Mouse (Mus musculus) cerebellum, postnatal 36 days (tissue): Measurements from ENCODE around the gene Itpr2.

Experiments
- DNase-seq, 2 experiments: peaks; one replicate each; pipeline ENCODE4 v3.0.0; 2021 to 2022; ENCODE audit warnings: mixed read lengths in 2 of 2

Gene Itpr2

DNA sequence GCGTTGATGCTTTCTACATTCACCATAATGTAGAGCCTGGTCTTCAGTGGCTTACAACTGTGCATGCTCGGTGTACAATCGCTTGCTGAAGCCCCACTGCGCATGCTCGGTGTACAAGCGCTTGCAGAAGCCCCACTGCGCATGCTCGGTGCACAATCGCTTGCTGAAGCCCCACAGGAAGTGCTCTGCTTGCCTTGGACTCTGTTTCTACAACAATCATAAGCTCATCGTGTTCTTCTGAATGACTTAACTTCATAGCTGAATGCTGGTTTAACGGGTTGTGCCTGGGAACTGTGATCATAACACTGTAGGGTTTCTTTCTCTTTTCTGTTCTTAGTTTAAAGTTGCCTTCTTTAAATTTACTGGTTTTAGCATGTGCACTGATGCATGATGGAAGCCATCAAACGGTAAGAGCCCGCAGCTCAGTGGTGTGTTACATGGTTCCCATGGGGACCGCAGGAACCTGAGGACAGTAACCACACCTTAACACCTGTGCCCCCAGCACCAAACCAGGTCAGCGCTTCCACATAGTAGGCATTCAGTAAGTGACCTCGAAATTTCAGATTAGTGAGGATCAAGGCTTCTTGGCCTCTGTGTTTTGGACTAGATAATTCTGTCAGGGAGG, 90.5 kb downstream of the Itpr2 start:
- DNase-seq: no peak

DNA sequence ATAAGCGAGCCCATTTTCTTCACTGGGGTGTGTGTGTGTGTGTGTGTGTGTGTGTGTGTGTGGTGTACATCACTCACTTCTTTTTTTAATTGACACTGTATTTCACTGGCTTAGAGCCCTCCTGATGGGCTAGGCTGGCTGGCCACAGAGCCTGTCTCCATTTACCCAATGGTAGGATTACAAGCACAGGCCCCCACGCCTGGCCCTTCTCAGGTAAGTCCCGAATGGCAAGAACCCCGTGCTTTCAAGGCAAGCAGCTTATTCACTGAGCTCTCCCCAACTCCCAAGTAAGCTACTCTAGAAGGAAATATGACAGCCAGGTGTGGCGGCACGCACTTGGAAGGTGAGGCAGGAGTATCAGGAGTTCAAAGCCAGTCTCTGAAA, 91.6 kb downstream of the Itpr2 start:
- DNase-seq: no peak

DNA sequence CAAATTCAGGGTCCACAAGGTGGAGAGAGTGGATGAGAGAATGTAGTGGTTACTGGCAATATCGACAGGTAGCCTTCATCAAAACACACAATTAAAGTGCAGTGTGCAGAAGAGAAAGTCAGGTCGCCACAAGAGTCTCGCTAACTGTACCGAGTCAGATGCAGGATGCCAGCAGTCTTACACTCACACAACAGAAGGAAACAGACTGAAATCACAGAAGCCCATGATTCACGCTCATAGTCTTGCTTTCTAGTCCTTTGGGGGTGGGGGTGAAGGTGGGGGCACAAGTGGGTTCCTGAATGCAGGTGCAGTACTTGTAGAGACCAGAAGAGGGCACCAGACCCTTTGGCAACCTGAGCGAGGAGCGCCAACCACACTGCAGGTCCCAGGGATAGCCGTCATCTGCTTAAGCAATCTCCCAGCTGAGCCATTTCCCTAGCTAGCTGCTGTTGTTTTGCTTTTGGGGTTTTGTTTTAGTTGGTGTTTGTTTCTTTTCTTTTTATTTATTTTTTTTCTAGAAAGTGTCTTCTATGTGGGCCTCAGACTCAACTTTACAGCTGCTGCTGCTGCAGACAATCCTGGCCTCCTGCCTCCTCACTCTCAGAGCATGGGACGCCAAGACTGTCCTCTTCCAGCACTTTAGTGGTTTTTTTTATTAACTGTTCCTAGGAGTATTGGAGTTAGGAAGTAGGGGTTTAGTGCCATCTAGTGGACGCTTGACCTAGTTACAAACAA, 92.2 kb downstream of the Itpr2 start:
- peak; percentile 75 to 82 for DNase-seq

DNA sequence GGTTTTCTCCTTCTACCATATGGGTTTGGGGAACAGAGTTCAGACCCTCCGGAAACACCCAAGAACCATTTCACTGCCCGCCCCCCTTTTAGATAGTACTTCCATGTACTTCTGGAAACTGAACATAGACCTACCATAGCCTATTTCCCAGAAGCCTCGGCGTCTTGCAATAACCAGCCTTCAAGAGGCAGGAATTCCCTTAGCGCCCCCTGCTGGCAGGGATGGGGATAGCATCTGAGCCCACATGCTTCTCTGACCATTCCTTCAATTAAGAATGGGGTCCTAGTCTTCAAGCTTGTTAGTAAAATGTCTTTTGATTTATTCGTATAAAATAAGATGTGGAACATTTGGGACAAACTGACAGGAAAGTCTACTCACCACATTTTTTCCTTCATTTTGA, 96.6 kb downstream of the Itpr2 start:
- DNase-seq: peak; percentile 16 to 32

DNA sequence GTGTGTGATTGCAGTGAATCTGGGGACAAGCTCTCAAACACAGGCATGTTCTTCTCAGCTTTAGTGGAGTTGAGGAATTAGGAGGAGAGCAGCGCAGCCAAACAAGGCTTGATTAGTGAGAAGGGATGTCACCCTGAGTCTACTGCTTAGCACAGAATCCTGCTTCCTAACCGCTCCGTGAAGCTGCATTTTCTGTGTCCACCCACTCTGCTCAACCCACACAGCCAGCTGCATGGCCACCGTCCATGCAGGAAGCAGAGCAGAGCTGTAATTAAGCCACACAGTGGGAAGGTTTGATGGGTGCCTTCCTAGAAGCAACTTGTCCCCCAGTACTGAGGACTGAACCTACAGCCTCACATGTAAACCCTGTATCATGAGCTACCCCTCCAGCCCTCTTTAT, 97.1 kb downstream of the Itpr2 start:
- no peak for DNase-seq

DNA sequence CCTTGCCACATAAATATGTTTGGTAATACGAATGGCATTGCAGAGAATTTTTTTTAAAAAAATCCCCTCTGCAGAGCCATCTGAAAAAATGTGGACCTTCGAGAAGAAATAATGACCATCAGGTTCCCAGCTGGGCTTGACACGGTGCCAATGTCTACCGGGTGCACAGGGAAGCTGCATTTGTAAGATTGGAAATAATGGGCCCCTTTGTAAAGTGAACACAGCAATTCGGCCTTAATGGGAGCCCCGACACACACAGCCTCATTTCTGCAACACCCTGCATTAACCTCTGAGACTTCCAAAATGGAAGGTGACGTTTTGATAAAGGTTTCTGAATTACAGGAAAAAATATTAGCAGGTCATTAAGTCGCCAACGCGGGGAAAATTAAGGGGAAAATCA, 97.9 kb downstream of the Itpr2 start:
- peak in 1 of 2 experiments; percentile 13 for DNase-seq

DNA sequence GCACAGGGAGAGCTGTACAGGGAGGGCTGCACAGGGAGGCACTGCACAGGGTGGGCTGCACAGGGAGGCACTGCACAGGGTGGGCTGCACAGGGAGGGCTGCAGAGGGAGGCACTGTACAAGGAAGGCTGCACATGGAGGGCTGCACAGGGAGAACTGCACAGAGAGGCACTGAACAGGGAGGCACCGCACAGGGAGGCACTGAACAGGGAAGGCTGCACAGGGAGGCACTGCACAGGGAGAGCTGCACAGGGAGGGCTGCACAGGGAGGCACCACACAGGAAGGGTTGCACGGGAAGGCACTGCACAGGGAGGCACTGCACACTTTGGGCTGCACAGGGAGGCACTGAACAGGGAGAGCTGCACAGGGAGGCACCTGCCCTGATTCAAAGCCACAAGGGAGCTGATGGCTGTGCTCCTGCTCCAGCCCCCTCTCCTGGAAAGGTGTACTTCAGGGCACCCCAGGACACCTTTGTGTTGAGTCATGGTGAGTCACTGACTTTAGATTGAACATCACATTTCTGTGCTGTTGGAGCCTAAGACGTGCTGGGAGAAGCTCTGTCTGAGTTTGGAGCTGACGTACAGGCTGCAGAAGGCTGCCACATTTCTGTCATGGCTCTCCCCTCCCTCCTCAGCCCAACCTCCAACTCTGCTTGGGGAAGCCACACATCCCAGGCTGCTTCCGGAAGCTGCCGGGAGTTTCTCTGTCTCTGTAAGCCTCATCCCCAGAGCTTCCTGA, 98.9 kb downstream of the Itpr2 start:
- DNase-seq: no peak

DNA sequence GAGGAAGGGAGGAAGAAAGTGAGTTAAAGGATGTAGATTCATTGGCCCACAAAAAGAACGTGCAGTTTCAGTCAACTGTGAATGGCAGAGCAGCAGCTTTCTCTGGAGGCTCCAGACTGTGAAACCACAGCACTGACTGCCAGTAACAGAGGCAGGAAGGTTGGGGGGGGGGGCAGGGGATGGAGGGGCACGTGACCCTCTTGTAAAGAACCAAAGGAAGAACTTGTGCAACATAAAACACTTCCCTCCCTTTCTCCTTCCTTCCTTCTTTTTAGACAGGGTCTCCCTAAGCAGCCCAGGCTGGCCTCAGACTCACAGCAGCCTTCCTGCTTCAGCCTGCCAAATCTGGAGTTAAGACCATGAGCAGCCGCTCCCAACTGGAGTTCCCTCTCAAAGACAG, 104.2 kb downstream of the Itpr2 start:
- DNase-seq: no peak

DNA sequence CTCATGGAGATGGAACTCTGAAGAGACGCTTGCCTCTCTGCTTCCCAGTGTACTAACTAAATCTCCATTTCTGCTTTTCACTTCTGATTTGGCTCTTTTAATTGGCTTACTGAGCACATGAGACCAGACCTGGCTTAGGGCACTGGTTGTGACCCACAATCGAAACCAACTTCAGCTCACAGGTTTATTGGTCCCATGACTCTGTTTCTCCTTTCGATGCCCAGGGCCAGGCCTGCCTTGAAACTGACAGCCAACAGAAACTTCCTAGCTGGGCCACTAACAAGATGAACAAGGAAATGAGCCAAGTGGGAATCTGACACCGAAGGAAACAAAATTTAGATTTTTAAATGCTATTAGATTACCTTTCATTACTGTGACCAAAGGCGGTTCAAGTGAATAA, 105.8 kb downstream of the Itpr2 start:
- no peak for DNase-seq

DNA sequence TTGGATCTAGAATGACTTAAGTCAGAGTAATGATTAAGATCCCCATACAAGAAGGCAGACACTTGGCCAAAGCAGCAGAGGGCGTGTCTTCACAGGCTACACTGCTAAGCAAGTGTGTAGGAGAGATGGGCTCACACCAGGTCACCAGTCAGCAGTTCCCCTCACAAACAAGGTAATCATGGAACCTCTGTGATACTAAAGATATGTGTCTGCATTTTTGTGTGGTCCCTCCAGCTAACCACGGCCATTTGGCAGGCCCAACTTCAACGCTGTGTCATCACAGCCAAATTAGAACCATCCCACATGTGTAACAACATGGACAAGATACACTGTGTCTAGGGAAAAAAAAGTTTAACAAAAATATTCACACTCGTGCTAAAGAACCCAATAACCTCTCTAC, 106.4 kb downstream of the Itpr2 start:
- no peak for DNase-seq

DNA sequence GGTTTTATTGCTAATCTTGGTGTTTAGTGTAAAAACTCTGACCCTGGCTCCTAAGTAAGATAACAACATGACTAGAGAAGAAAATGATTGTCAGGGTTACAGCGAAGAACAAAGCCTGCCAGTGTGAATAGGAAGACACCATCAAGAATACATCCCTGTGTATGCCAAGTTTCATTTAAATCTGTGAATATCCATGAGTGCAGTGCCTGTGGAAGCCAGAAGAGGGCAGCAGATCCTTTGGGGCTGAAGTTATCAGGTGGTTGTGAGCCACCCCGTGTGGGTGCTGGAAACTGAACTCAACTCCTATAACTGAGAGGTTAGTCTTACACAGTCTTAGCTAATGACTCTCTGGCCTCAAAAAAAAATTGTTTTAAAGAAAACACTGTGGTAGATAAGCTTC, 109.8 kb downstream of the Itpr2 start:
- no peak for DNase-seq

DNA sequence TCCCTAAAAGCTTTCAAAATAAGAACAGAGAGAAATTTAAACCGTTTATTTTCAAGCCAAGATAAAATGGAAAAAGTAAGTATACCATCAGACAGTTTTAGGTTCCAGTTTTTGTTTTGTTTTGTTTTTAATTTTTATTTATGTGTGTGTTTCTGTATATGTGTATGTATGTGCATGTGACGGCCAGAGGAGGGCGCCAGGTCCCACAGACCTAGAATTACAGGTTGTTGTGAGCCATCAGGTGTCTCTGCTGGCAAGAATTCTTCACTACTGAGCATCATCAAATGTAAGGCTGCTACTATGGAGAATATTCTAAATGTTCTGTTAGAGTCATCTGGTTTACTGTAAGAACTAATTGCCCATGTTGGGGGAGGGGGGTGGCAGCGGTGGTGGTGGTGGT, 111.9 kb downstream of the Itpr2 start:
- DNase-seq: no peak

DNA sequence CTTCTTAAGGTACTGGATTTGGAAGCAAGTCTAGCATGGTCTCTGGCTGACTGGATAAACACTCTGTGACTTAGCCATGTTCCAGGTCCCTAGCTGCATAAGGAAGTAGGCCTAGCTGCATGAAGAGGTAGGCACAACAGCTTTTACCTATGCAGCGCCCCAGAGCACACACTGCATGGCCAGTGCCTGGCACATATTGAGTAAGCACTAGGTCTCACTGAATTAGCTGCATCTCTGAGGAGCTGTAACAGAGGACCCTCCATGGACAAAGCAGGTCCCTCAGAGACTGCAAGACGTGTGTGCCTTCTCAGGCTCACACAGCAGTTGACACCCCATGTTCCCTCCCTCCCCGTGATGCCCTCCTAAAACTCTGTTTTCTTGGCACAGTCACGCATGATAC, 114.0 kb downstream of the Itpr2 start:
- no peak for DNase-seq

DNA sequence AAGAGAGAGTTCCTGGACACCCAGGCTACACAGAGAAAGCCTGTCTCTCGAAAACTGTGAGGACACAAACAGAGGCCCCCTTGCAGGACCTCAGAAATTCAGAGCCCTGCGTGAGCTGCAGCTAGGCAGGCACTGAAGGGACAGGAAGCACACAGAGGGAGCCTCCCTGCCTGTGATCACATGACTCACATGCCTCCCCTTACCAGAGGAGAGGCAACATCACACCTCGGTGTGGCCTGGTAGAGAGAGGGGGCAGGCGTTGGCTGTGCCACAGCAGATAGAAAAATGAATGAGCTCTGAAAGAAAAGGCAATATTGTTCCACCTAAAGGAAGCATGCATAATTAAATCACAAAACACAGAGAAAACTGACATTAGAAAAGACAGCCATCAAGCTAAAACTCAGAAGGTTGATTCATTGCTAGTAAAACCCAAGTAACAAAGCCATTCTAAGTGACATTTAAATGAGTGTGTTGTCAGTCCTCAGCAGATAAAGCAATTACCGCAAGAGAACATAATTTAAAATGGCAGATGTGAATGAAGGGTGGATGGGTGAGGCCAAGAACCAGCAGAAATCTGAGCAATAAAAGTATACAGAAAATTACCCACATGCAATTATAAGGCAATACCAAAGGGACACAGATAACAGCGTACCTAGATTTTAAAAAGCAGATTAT, 114.8 kb downstream of the Itpr2 start:
- no peak for DNase-seq

DNA sequence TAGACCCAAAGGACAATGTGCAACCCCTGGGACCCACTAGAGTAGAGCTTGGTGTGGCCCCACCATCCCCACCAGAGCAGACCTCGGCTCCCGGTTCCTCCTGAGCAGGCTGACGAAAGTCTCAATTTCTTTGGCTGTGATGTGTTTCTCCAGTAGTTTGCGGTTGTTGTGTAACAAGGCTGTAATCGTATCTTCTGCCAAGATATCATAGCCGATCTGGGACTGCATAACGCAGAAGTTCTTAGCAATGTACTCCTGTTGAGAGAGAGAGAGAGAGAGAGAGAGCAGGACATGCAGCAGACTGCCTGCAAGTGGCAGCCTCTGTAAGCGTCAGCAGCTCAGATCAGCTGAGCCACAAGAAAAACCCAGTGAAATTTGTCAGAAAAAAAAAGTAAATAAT, 122.8 kb downstream of the Itpr2 start:
- no peak for DNase-seq

DNA sequence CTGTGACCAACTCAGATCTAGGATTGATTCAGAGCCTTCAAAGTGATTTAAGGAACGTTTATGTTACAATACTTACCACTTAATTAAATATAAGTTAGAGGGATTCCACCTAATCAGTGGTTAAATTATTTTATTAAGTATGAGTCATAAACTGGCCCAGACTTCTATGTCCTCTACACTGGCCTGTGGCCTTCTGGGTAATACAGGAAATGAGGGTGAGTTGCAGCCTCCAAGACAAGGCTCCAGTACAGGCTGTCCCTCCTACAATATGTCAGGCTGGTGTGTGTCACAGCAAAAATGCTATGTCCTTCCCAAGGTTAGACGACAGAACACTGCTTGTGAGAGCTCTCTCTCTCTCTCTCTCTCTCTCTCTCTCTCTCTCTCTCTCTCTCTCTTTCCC, 130.5 kb downstream of the Itpr2 start:
- no peak for DNase-seq

DNA sequence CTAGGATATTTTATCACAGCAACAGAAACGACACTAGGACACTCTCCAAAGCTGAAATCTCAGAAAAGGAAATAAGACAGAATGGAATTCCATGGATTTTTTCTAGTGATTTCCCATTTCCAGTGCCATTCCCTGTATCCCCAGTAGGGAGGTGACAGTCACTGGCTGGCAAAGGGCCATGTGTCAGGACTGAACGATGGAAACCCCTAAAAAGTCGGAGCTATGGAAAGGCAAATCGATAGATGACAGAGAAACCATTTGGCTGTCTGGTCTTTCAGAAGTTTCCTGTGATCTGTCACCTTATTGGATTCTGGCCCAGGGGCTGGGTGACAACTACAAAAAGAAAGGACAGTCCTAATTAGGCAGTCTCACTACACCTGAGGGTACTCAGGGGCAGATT, 135.8 kb downstream of the Itpr2 start:
- no peak for DNase-seq

DNA sequence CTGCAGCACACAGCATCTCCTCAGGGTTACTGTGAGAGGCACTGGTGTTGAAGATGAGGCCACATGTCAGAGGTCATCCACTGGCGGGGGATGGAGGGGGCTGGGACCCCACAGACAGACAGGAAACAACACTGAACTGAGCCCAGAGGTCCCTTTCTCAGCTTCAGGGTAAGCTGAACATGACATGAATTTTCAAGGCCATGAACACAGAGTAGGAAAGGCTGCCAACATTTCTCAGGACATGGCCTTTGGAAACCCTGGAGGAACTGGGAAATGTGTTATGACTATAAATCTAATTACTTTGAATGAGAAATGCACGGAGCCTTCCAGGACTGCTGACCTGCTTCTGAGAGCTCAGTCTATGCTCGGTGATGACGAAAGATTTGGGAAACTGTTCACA, 144.1 kb downstream of the Itpr2 start:
- DNase-seq: no peak

DNA sequence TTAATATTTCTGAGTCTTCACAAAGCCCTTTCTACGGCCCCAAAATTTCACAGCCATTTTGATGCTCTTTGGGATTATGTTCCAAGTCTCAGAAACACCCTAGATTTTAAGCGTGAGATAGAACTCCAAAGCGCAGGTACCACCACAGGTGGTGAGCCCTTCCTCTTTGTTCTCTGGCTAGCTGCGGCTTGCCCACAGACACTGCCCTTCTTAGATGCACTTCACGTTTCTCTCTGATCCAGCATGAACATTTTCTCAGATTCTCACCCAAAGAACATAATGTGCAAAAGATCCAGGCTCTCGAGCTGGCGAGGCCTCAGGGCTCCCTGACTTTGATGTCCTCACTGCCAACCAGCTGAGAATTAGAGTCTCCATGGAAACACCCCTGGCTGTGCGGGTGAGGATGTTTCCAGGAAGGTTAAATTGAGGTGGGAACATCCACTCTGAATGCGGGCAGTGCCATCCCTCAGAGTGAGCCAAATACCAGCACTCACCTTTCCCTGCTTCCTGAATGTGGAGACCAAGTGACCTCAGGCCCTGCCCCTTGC, 149.7 kb downstream of the Itpr2 start:
- DNase-seq: no peak

DNA sequence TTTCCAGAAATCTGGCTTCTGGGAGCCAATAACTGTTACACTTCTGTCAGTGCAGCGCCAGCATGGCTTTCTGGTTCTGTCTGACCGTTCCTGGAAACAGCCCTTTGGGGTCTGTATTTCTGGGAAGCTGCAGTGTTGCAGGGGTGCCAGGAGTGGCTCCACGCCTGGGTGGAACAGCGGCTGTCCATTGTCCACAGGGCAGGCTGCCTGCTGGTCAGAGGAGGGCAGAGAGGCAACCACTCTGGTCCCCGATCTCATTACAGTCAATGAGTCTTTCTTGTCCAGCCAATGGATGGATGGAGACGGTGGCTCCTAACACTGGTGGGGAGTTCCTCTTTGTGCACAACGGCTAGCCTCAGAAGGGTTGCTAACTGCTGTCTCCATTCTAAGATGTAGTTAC, 150.2 kb downstream of the Itpr2 start:
- DNase-seq: no peak

DNA sequence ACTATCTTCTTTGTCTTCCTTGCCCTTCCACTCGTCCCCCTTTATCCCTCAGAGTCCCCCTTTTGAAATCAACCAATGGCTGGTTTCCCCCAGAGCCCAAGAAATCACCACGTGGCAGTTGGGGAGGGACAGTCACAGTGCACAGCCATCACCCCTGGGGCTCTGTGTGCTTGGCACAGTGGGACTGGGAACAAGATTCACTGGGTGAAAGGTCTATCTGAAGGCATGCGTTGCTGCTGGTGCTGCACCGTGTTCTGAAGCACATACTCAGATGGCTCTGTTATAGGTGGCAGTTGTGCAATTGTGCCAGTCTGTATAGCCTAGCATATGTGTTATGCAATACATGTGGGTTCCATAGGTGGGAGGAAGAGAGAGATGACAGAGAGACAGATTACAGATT, 154.5 kb downstream of the Itpr2 start:
- DNase-seq: no peak

DNA sequence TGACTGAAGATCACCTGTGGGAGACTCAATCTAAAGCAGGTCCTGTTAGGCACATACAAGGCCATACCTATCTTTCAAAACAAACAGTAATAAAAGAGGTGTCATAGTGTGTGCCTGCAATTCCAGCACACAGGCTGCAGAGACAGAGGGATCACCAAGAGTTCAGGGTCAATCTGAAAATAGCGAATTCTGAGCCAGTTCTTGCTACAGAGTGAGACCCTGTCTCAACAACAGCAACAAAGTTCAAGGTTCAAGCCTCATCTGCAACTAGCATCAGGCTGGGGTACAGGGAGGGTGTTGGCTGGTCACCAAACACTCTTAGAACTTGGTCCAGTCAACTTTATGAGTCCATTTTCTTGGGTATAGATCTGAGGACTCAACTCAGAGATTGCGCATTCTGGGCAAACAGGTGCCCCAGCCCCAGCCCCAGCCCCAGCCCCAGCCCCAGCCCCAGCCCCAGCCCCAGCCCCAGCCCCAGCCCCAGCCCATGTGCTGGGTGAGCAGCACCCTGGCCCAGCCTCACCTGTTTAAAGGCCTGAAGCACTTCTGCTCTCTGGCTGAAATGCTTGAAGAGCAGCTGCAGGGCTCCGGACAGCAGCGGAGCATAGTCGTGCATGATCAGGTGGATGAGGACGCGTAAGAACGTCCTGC, 155.4 kb downstream of the Itpr2 start:
- no peak for DNase-seq

DNA sequence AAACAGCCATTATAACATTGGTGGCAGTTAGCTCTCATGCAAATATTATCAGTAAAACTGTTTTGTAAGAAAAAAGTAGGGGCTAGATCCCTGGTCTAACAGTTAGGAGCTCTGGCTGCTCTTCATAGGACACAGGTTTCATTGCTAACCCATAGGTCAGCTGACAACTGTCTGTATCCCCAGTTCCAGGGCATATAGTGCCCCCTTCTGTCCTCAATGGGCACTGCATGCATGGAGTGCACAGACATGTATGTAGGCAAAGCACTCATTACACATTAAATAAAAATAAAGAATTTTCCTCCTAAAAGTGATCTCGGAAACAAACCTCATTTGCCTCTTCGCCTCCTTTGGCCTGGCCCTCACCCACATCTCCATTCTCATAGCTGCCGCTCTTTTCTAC, 157.3 kb downstream of the Itpr2 start:
- DNase-seq: peak; percentile 29 to 38
